Mouse (Mus musculus): ENCODE measurements around the gene Nrxn2. TPM values are rescaled to one million over a fixed set of nuclear protein-coding genes. Genes with fewer than 3 reads are reported as not detected.

Gene Nrxn2
- total and polyA plus RNA-seq, 2 experiments from 2014 or later, result 49.4 to 256 TPM

- no peaks in the 10 kb centered on the region for H3K9me3 ChIP-seq (ENCODE audit: low read length)
- H3K9ac ChIP-seq, result peak overlapping the region; percentile 28; the same call in 1 of the 2 replicates
- no peak overlapping the region for H3K4me3 ChIP-seq (ENCODE audit: low read depth, low read length)
- WGBS, result 60% methylated on average over 12 of the region's 12 CpGs
- TF ChIP-seq CTCF (IDR thresholded peaks at IDR 0.05; ENCODE audit: low read depth), result no peak
- H3K27ac ChIP-seq (ENCODE audit: low read depth, low read length), result peak overlapping the region; percentile 97
- ATAC-seq, result no peak
- no peaks in the 10 kb centered on the region for H3K27me3 ChIP-seq (ENCODE audit: insufficient read depth, low read length)
- no peak for DNase-seq
- H3K4me2 ChIP-seq (ENCODE audit: low read depth), result peak overlapping the region; percentile 76; the same call in 1 of the 2 replicates
- H3K4me1 ChIP-seq (ENCODE audit: insufficient read depth), result peaks cover 48% of the 10 kb centered on the region
- no peaks in the 10 kb centered on the region; the same call in 1 of the 2 replicates for H3K36me3 ChIP-seq (ENCODE audit: insufficient read depth)
These were observed 1.4 kb upstream of the Nrxn2 start for GRCm38 (mm10) chr19:6416894-6417761.

- Histone ChIP-seq H3K27me3 (ENCODE audit: insufficient read depth, low read length) (no peaks in the 10 kb centered on the region), H3K9ac (peak overlapping the region; percentile 82), H3K36me3 (ENCODE audit: insufficient read depth) (no peaks in the 10 kb centered on the region; the same call in 1 of the 2 replicates), H3K4me3 (ENCODE audit: low read depth, low read length) (peak overlapping the region; percentile 72), H3K4me1 (ENCODE audit: insufficient read depth) (peaks cover 58% of the 10 kb centered on the region), H3K9me3 (ENCODE audit: low read length) (no peaks in the 10 kb centered on the region), H3K4me2 (ENCODE audit: low read depth) (peak overlapping the region; percentile 76), H3K27ac (ENCODE audit: low read depth, low read length) (peak overlapping the region; percentile 97)
- TF ChIP-seq CTCF (IDR thresholded peaks at IDR 0.05; ENCODE audit: low read depth), result no peak
- ATAC-seq, result peak; percentile 16
- DNase-seq, result no peak
- WGBS, result 2% methylated on average over 13 of the region's 23 CpGs
These were observed 607 bp downstream of the Nrxn2 start for GRCm38 (mm10) chr19:6418984-6419692.

- H3K36me3 ChIP-seq (ENCODE audit: insufficient read depth), result no peaks in the 10 kb centered on the region; the same call in 1 of the 2 replicates
- no peak for DNase-seq
- peaks cover 59% of the 10 kb centered on the region for H3K4me1 ChIP-seq (ENCODE audit: insufficient read depth)
- H3K4me2 ChIP-seq (ENCODE audit: low read depth), result peak overlapping the region; percentile 76
- H3K27ac ChIP-seq (ENCODE audit: low read depth, low read length), result peak overlapping the region; percentile 97
- no peaks in the 10 kb centered on the region for H3K27me3 ChIP-seq (ENCODE audit: insufficient read depth, low read length)
- H3K9ac ChIP-seq, result peak overlapping the region; percentile 82
- 29% methylated on average over 9 of the region's 9 CpGs for WGBS
- no peaks in the 10 kb centered on the region for H3K9me3 ChIP-seq (ENCODE audit: low read length)
- peak overlapping the region; percentile 72 for H3K4me3 ChIP-seq (ENCODE audit: low read depth, low read length)
- ATAC-seq, result no peak
- TF ChIP-seq CTCF (IDR thresholded peaks at IDR 0.05; ENCODE audit: low read depth), result no peak
These were observed 1.3 kb downstream of the Nrxn2 start for GRCm38 (mm10) chr19:6419805-6420310.

GRCm38 (mm10) chr19:6420481-6421210 is 2.1 kb downstream of the Nrxn2 start:
- Histone ChIP-seq H3K36me3 (ENCODE audit: insufficient read depth) (no peaks in the 10 kb centered on the region; the same call in 1 of the 2 replicates), H3K4me2 (ENCODE audit: low read depth) (peak overlapping the region; percentile 76), H3K9me3 (ENCODE audit: low read length) (no peaks in the 10 kb centered on the region), H3K4me3 (ENCODE audit: low read depth, low read length) (peak overlapping the region; percentile 72), H3K27ac (ENCODE audit: low read depth, low read length) (no peak overlapping the region), H3K27me3 (ENCODE audit: insufficient read depth, low read length) (no peaks in the 10 kb centered on the region), H3K4me1 (ENCODE audit: insufficient read depth) (peaks cover 61% of the 10 kb centered on the region), H3K9ac (peak overlapping the region; percentile 82)
- DNase-seq (no peak), ATAC-seq (no peak)
- 46% methylated on average over 19 of the region's 19 CpGs for WGBS
- no peak for TF ChIP-seq CTCF (IDR thresholded peaks at IDR 0.05; ENCODE audit: low read depth)

GRCm38 (mm10) chr19:6421211-6421590 is 2.7 kb downstream of the Nrxn2 start:
- no peak overlapping the region for H3K27ac ChIP-seq (ENCODE audit: low read depth, low read length)
- no peak for TF ChIP-seq CTCF (IDR thresholded peaks at IDR 0.05; ENCODE audit: low read depth)
- no peaks in the 10 kb centered on the region for H3K27me3 ChIP-seq (ENCODE audit: insufficient read depth, low read length)
- no peaks in the 10 kb centered on the region for H3K9me3 ChIP-seq (ENCODE audit: low read length)
- WGBS, result 52% methylated on average over 9 of the region's 9 CpGs
- no peak overlapping the region for H3K4me3 ChIP-seq (ENCODE audit: low read depth, low read length)
- DNase-seq (no peak), ATAC-seq (no peak)
- H3K4me2 ChIP-seq (ENCODE audit: low read depth), result peak overlapping the region; percentile 76
- no peaks in the 10 kb centered on the region; the same call in 1 of the 2 replicates for H3K36me3 ChIP-seq (ENCODE audit: insufficient read depth)
- H3K9ac ChIP-seq, result 0 out of 2 replicates have a peak overlapping the region, but pooled peaks have one; percentile 82
- H3K4me1 ChIP-seq (ENCODE audit: insufficient read depth), result peaks cover 61% of the 10 kb centered on the region

GRCm38 (mm10) chr19:6422014-6422413 is 3.5 kb downstream of the Nrxn2 start:
- WGBS, result 67% methylated on average over 7 of the region's 7 CpGs
- Histone ChIP-seq H3K4me2 (ENCODE audit: low read depth) (no peak overlapping the region; the same call in 1 of the 2 replicates), H3K4me3 (ENCODE audit: low read depth, low read length) (no peak overlapping the region), H3K4me1 (ENCODE audit: insufficient read depth) (peaks cover 60% of the 10 kb centered on the region), H3K9me3 (ENCODE audit: low read length) (no peaks in the 10 kb centered on the region), H3K27ac (ENCODE audit: low read depth, low read length) (no peak overlapping the region), H3K36me3 (ENCODE audit: insufficient read depth) (no peaks in the 10 kb centered on the region; the same call in 1 of the 2 replicates), H3K27me3 (ENCODE audit: insufficient read depth, low read length) (no peaks in the 10 kb centered on the region), H3K9ac (no peak overlapping the region)
- no peak for TF ChIP-seq CTCF (IDR thresholded peaks at IDR 0.05; ENCODE audit: low read depth)
- no peak for DNase-seq
- no peak for ATAC-seq
